Mouse (Mus musculus) brain, embryonic 14.5 days (tissue): Measurements from ENCODE around the gene Ankrd6. TPM values are rescaled to one million over a fixed set of nuclear protein-coding genes. Genes with fewer than 3 reads are reported as not detected.

ENCODE experiments used
- DNase-seq: peaks from one replicate; pipeline ENCODE4 v3.0.0-alpha.2; 2011; ENCODE audit warnings: low read depth
- CTCF ChIP-seq: fragments of 200-500 bp; IDR thresholded peaks from 2 replicates; pipeline ENCODE4 v1.5.1; 2012; ENCODE audit warnings: inconsistent platforms, mild to moderate bottlenecking, moderate library complexity, borderline replicate concordance; ENCODE audit not compliant: insufficient read depth, insufficient read length; ENCODE audit errors: extremely low read depth
- POLR2A ChIP-seq: fragments of 200-500 bp; IDR thresholded peaks from 2 replicates; pipeline ENCODE4 v1.6.1; 2012; ENCODE audit warnings: mild to moderate bottlenecking, inconsistent platforms, borderline replicate concordance; ENCODE audit not compliant: poor library complexity, insufficient read depth, insufficient read length, severe bottlenecking; ENCODE audit errors: extremely low read depth
- polyA plus RNA-seq: library from polyadenylated mRNA; depleted of rRNA; stranded (reverse); fragments of >200 nt; gene quantifications from 2 replicates; pipeline ENCODE4 v1.2.3, GENCODE M21; 2012

Gene Ankrd6
- polyA plus RNA-seq, 1 experiment = 19.1 TPM

DNA sequence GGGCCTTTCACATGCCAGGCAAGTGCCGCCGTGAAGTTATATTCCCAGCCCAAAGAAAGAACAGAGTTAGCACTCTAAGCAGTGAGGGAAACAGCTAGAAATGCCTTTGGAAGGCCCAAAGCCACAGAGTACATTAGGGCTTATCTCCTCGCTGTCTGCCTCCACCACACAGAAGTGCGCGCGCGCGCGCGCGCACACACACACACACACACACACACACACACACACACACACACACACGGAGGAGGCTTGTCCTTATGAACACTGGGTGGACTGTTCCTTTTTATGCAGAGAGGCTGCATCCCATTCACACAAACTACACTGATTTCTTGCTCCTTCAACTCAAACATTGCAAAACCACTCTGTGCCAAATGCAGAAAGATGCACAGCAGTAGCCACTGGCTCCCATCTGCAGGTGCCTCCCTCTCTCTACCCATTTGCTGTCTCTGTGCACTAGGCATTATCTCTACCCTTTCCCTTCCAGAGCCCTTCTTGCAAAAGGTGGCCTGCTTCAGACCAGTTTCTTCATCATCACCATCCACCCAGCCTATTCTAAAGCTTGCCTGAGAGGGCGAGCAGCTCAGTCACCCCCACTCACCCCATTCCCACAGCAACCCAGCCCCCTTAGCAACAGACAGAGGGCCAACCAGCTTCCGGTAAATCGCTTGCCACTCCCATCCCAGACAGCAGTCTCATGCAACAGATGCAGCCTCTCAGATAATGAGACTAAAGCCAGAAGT lies 88.5 kb downstream of the Ankrd6 start:
- TF ChIP-seq CTCF (no peak), POLR2A (no peak)
- peak; percentile 76 for DNase-seq

DNA sequence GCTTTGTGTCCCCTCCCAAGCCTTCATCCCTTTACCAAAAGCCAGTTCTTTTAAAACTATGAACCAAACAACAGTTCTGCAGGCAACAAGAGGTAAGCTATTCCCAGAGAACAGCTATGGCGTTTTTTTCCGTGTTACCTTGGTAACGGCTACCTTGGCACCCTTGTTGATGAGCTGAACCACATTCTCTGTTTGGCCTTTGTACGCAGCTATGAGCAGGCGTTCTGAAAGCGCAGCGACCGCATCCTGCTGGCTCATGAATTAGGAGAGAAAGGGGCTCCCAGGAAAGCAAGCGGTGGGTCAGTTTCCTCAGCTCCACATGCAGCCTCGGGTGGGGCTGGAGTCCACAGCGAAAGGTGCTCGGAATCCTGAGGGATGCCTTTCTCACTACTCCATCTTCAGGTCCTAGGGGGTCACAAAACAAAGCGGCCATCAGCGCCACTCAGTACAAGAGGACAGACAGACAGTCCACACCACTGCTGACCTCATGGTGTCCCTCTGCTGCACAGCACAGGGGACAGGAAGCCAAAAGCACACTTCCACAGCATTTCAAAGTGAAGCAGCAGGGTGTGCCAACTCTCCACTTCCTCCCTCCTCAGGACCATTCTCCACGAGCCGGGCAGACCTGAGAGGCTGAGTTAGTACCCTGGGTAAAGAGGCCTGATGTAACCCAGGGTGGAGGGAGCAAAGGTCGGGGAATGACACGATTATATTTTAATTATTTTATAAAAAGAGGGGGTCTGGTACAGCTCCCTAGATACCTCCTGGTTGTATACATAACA lies 90.3 kb downstream of the Ankrd6 start:
- TF ChIP-seq POLR2A (no peak), CTCF (no peak)
- peak; percentile 88 for DNase-seq

- DNase-seq = no peak
- no peak for TF ChIP-seq CTCF
- no peak for TF ChIP-seq POLR2A
Measured at GRCm38 (mm10) chr4:32855580-32855979, 95.1 kb downstream of the Ankrd6 start.

DNA sequence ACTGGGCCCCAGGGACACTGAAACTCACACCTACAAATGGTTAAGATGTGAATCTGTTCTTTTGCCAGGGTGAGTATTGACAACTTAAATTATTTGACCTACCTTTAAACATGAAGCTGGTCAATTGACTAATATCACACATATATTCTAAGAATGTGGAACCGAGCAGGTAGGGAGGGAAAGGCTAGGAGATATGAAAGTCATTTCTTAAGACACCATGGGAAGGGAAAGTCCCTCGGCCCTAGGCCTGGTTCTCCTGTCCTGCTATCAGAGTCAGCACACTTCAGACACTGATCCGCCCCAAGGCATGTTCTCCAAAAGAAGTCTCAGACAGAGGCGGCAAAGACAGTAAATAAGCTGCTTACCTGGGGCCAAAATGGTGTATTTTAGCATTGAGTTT lies 95.7 kb downstream of the Ankrd6 start:
- no peak for TF ChIP-seq CTCF
- no peak for TF ChIP-seq POLR2A
- no peak for DNase-seq

GRCm38 (mm10) chr4:32853609-32854188 lies 96.9 kb downstream of the Ankrd6 start:
- TF ChIP-seq POLR2A (no peak), CTCF (no peak)
- DNase-seq = peak; percentile 45

DNA sequence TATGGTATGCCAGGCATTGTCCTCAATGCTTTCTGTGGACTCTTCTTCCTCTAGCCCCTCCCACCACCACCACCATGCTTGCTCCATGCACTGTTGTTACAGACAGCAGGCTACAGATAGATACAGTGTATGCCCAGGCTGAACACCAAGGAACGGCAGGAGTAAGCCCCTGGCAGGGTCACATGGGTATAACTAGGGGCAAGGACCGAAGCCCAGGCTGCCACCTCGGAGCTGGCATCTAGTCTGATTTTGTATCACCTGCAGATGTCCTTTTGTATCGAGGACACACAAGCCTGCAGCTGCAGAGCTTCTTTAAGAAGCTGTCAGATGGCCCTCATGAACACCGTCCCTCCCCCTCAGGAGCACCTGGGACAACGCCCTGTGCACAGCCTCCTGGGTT lies 97.8 kb downstream of the Ankrd6 start:
- no peak for DNase-seq
- TF ChIP-seq POLR2A (no peak), CTCF (no peak)

DNA sequence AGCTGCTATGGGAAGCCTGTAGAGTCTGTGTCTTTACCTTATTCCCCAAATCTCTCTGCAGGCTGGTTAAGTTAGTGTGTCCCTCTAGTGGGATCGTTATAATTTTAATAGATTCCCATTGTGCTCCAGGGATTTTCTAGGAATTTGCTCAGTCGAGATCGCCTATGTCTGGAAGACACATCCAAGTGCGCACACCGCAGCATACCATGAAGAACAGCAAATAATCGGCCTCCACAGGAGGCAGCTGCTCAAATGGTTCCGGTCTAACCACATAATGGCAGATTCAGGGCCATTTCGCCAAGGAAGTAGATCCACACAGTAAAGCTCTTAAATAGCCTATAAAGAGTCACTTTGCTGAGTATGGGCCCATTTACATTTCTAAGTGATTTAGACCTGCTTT lies 98.3 kb downstream of the Ankrd6 start:
- DNase-seq = peak; percentile 31

GRCm38 (mm10) chr4:32838401-32838800 lies 112.2 kb downstream of the Ankrd6 start:
- TF ChIP-seq POLR2A (no peak), CTCF (no peak)
- no peak for DNase-seq

More for the DNA sequence above, 98.3 kb downstream of the Ankrd6 start:
- TF ChIP-seq CTCF (no peak), POLR2A (no peak)

DNA sequence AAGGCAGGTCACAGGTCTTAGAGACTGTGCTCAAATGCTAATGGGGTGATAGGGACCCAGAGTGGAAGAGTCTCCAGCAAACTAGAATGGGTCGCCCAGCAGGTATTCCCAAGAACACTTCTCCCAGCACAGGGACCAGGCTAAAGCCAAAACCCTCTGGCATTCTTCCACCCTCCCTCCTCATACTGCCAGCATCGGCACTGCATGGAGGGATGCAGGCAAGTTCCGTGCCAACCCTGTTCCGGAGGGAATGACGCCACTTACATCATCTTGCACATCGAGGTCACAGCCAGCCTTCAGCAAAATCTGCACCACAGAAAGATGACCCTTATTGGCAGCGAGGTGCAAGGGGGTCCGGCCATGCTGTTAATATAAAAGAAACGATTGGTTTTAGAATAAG lies 114.6 kb downstream of the Ankrd6 start:
- DNase-seq = peak; percentile 51

GRCm38 (mm10) chr4:32834541-32834940 lies 116.1 kb downstream of the Ankrd6 start:
- TF ChIP-seq POLR2A (no peak), CTCF (no peak)
- no peak for DNase-seq

More for the DNA sequence above, 114.6 kb downstream of the Ankrd6 start:
- TF ChIP-seq POLR2A (no peak), CTCF (no peak)

DNA sequence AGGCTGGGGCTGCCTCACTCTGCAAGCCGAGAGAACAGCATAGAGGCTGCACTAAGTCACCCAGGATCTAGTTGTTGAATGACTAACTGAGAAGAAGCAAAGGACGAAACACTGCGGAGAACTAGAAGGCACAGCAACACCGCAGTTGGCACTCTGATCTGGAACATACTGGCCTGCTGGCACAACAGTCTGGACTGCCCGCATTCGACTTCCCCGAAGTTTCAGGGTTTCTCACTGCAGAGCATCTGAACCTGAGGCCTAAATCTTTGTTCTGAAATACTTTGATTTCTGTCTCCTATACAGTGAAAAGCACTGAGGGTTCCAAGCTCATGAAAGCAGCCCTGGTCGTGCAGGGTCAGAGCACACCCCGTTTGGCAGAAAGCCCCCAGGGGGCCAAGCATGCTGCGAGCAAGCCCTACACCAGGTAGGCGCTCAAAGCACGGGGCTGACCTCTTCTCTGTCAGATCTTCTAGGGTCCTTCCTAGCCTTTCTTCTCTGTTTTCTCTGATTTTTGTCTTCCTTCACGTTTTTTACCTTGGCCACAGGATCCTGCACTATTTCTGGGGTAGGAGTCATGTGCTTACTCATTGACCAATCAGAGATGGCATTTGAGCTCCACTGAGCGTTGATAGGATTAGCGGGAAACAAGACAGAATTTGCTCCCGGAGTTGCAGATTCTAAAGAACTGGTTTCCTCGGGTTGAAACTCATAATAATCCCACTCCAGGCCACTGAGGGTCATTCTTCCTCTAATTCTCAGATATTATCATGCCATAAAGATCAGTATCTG lies 117.0 kb downstream of the Ankrd6 start:
- DNase-seq = peak; percentile 78
- no peak for TF ChIP-seq CTCF
- TF ChIP-seq POLR2A = no peak

DNA sequence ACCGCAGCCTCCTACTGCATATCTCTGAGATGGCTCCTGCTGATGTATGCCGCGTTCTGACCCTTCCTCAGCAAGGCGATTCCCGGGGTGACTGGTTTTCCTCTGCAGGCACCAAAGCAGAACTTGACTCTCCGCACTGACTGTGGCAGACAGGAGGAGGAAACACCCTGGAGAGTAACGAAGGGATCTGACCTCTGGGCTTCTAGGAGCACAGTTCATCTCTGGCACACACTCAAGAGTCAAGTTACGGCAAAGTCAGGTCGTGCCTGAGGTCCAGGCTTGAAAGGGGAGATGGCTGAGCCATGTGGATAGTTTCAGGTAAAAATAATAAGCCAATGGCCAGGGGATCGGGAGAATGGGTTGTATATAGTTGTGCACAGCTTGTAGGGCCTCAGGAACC lies 121.3 kb downstream of the Ankrd6 start:
- DNase-seq = no peak
- no peak for TF ChIP-seq CTCF
